Mouse (Mus musculus) left cerebral cortex, adult 6 months (tissue): ENCODE data around the gene Cyth1. TPM values are rescaled to one million over a fixed set of nuclear protein-coding genes. Genes with fewer than 3 reads are reported as not detected.

Source experiments
- long read RNA-seq, 2 experiments: library from polyadenylated mRNA; unstranded; transcript quantifications; one replicate each; pipeline ENCODE4 v2.0.0; 2019 to 2020
- polyA plus RNA-seq: library from polyadenylated mRNA; unstranded; fragments of <200 nt; fragmentation: Nextera tagmentation; gene quantifications from 2 replicates; pipeline ENCODE4 v1.2.3, GENCODE M21; 2021

The Cyth1 gene
- 17.6 and 22.6 TPM in 2 replicates for polyA plus RNA-seq
- long read RNA-seq, experiment 1, transcript Cyth1-201 (13 exons, 3,135 nt): major isoform, 22 of 384 reads
- long read RNA-seq, experiment 1, partial matches to known transcripts: 52 of 384 reads
- long read RNA-seq, experiment 1, other reads (novel, unspliced or antisense): 310 of 384 reads
- long read RNA-seq, experiment 2, partial matches to known transcripts: 5 of 25 reads
- long read RNA-seq, experiment 2, other reads (novel, unspliced or antisense): 20 of 25 reads

GRCm38 (mm10) chr11:118248150-118249011 is at the start of gene Cyth1:
TSS of gene Cyth1 (minus strand) at chr11:118248592.

GRCm38 (mm10) chr11:118289999-118290889 is 41.9 kb upstream of the Cyth1 start, which contains the start of gene Usp36:
TSS of gene Usp36 (minus strand) at chr11:118290244.

GRCm38 (mm10) chr11:118130534-118130933 is 117.9 kb downstream of the Cyth1 start, which contains the start of gene Dnah17:
TSS of gene Dnah17 (minus strand) at chr11:118130634.

Other genes starting within 250 kb of the Cyth1 start
- gene Dnah17, start 118.0 kb downstream of the Cyth1 start, polyA plus RNA-seq: 0.04 TPM in 1 of 2 replicates, not detected in the other
- gene Usp36, start 41.7 kb upstream of the Cyth1 start, polyA plus RNA-seq: 4.1 and 7.8 TPM in 2 replicates
- not detected in 2 replicates for gene Cep295nl, start 93.9 kb upstream of the Cyth1 start, polyA plus RNA-seq
- 22.5 and 97.6 TPM in 2 replicates for gene Timp2, start 107.1 kb upstream of the Cyth1 start, polyA plus RNA-seq
- gene Lgals3bp, start 153.5 kb upstream of the Cyth1 start, polyA plus RNA-seq: 7.7 and 16.1 TPM in 2 replicates
- gene Cant1, start 170.5 kb upstream of the Cyth1 start, polyA plus RNA-seq: 18.5 and 22.6 TPM in 2 replicates
- gene C1qtnf1, start 179.6 kb upstream of the Cyth1 start, polyA plus RNA-seq: 1.0 and 2.8 TPM in 2 replicates
- 1.1 and 6.8 TPM in 2 replicates for gene Engase, start 228.2 kb upstream of the Cyth1 start, polyA plus RNA-seq